Mouse (Mus musculus) liver, embryonic 11.5 days (tissue): Measurements from ENCODE around the gene Zfp385c. TPM values are rescaled to one million over a fixed set of nuclear protein-coding genes. Genes with fewer than 3 reads are reported as not detected.

Experiments
- ATAC-seq: fragments of 200-750 bp; cut with Nextera tagmentation; replicated peaks from 2 replicates; pipeline ENCODE4 v1.8.0; 2017; ENCODE audit warnings: moderate number of reproducible peaks, mild to moderate bottlenecking, moderate TSS enrichment, moderate library complexity; ENCODE audit not compliant: low FRiP score
- DNase-seq: peaks from one replicate; pipeline ENCODE4 v3.0.0-alpha.2; 2017; ENCODE audit warnings: low spot score
- H3K27ac ChIP-seq: fragments of 300-500 bp; sonication (generic); 2 replicates; pipeline ENCODE4 v1.5.1; 2014; ENCODE audit warnings: mild to moderate bottlenecking, low read depth, low read length, control low read depth
- H3K27me3 ChIP-seq: fragments of 300-500 bp; sonication (generic); replicated peaks from 2 replicates; pipeline ENCODE4 v1.6.1; 2014; ENCODE audit warnings: low read length, mixed read lengths; ENCODE audit not compliant: control insufficient read depth, insufficient read depth
- H3K36me3 ChIP-seq: fragments of 300-500 bp; sonication (generic); 2 replicates; pipeline ENCODE4 v1.6.1; 2014; ENCODE audit warnings: mild to moderate bottlenecking, low read length, moderate library complexity, mixed read lengths; ENCODE audit not compliant: control insufficient read depth, insufficient read depth
- H3K4me1 ChIP-seq: fragments of 300-500 bp; sonication (generic); replicated peaks from 2 replicates; pipeline ENCODE4 v1.6.1; 2014; ENCODE audit warnings: low read length, mixed read lengths; ENCODE audit not compliant: control insufficient read depth, insufficient read depth
- H3K4me2 ChIP-seq: fragments of 300-500 bp; sonication (generic); 2 replicates; pipeline ENCODE4 v1.6.1; 2014; ENCODE audit warnings: mild to moderate bottlenecking, control low read depth, moderate library complexity
- H3K4me3 ChIP-seq: fragments of 300-500 bp; sonication (generic); 2 replicates; pipeline ENCODE4 v1.5.1; 2014; ENCODE audit warnings: low read depth, low read length, control low read depth
- H3K9ac ChIP-seq: fragments of 300-500 bp; sonication (generic); 2 replicates; pipeline ENCODE4 v1.6.1; 2014; ENCODE audit warnings: low read depth, low read length, control low read depth
- H3K9me3 ChIP-seq: fragments of 300-500 bp; sonication (generic); 2 replicates; pipeline ENCODE4 v1.6.1; 2016; ENCODE audit warnings: low read length, inconsistent platforms, mixed read lengths; ENCODE audit not compliant: control insufficient read depth
- WGBS: fragments of 180-500 bp; shearing (Covaris S2); extraction: QIAGEN DNeasy Blood & Tissue Kit; methylation state at CpG from one replicate; pipeline ENCODE4 v1.1.7; 2014; 5-methylcytosine and 5-hydroxymethylcytosine counted together
- polyA plus RNA-seq: library from polyadenylated mRNA; unstranded; fragments of >200 nt; fragmentation: Nextera tagmentation; extraction: Ambion mirVana; gene quantifications from 2 replicates; pipeline ENCODE4 v1.2.1, GENCODE M21; 2014

Gene Zfp385c
- polyA plus RNA-seq, 1 experiment from 2014 or later = not detected

- H3K27me3 ChIP-seq = no peaks in the 10 kb centered on the region
- peak overlapping the region; percentile 95 for H3K4me2 ChIP-seq
- peaks cover 33% of the 10 kb centered on the region for H3K4me1 ChIP-seq
- peak overlapping the region; percentile 68; the same call in 1 of the 2 replicates for H3K9ac ChIP-seq
- peaks cover 35% of the 10 kb centered on the region for H3K36me3 ChIP-seq
- H3K9me3 ChIP-seq = no peaks in the 10 kb centered on the region
- DNase-seq = no peak
- WGBS = 59% methylated on average over 4 of the region's 4 CpGs
- no peak for ATAC-seq
- peak overlapping the region; percentile 88 for H3K27ac ChIP-seq
- H3K4me3 ChIP-seq = peak overlapping the region; percentile 48; the same call in 1 of the 2 replicates
These were observed 20.9 kb upstream of the Zfp385c start for GRCm38 (mm10) chr11:100713174-100713573.

DNA sequence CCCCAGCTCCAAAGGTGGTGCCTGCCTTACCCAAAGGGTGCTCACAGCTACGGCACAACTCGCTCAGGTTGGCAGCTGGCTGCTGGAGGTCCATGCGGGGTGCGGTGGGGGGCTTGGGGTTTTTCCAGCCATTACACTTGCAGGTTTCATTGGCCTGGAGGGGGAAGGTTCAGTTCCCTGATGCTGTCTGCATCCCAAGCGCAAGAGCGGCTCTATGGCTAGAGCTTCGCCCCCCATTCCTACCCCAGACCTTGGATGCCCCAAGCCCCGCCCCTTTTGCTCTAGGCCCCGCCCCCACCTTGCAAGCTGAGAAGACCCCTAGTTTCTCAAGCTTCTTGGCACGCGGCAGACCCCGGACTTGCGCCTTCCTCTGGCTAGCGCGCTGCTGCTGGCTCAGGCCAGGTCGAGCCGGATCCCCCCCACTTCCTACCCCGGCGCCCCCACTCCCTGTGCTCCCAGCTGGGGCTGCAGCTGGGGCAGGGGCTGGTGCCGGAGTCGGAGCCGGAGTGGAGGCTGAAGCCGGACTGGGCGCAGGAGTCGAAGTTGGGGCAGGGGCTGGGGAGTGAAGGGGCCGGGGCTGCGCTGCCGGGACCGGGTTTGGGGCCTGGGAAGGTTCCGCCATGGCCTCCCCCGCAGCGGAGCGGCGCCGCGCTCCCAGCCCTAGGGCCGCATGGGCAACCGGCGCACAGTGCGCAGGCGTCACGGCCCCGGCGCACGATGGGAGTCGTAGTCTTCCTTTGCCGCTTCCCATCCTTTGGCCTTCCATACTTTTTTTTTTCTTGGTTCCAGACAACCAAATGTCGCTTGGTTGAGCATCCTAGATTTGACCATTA lies 19.7 kb upstream of the Zfp385c start, which contains the start of gene Kat2a:
Gene Kat2a (minus strand): TSS at position 683 of the 833 bp plus-strand sequence.
- no peaks in the 10 kb centered on the region for H3K9me3 ChIP-seq
- peak within 1 kb of the TSS; percentile 88 for H3K27ac ChIP-seq
- peak within 1 kb of the TSS; percentile 77 for H3K4me3 ChIP-seq
- no peaks in the 10 kb centered on the region for H3K27me3 ChIP-seq
- peaks cover 39% of the 10 kb centered on the region for H3K36me3 ChIP-seq
- peak within 1 kb of the TSS; percentile 95 for H3K4me2 ChIP-seq
- H3K4me1 ChIP-seq = peaks cover 33% of the 10 kb centered on the region
- peak; percentile 76 for ATAC-seq
- peak within 1 kb of the TSS; percentile 98 for H3K9ac ChIP-seq
- WGBS = 2% methylated on average over 45 of the region's 48 CpGs
- peak; percentile 80 for DNase-seq

DNA sequence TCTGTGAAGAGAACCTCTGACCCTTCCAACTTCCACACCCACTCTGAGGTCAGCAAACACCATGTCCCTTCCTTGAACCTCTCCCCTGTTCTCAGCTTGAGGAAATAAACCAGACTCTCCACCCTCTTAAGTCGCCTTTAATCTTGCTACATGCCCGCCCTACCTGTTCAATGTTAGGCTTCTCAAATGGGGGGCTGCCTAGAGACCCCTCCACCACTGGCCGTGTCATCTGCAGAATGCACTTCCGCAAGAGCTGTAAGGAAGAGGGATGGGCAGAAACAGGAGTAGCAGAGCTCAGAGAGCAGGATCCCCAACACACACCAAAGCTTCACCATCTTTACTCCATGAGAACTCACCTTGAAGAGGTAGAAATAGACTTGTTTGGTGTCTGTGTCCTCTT lies 18.7 kb upstream of the Zfp385c start:
- Histone ChIP-seq H3K4me2 (peak overlapping the region; percentile 81), H3K9ac (peak overlapping the region; percentile 98), H3K4me1 (peaks cover 33% of the 10 kb centered on the region), H3K27ac (no peak overlapping the region), H3K9me3 (no peaks in the 10 kb centered on the region), H3K4me3 (no peak overlapping the region), H3K27me3 (no peaks in the 10 kb centered on the region), H3K36me3 (peaks cover 44% of the 10 kb centered on the region)
- ATAC-seq = no peak
- DNase-seq = no peak
- 85% methylated on average over 4 of the region's 4 CpGs for WGBS

DNA sequence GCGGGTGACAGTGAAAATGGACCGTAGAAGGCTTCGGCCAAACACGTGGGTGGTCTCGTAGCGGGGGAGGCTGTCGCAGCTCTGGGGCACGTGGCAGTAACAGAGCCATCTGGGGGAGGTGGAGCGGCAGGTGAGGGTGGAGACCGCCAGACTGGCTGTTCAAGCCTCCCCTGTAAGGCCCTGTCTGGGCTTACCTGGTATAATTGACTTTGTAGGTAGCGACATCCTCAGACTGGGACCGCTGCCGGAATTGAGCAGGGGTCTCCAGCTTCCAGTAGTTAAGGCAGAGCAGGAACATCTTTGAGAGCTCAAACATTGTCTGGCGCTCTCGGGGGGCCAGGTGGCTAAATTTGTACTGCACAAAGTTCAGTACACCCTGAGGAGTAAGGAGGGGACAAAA lies 18.3 kb upstream of the Zfp385c start:
- Histone ChIP-seq H3K4me3 (no peak overlapping the region), H3K9ac (no peak overlapping the region), H3K4me1 (peaks cover 33% of the 10 kb centered on the region), H3K27ac (no peak overlapping the region), H3K4me2 (no peak overlapping the region), H3K9me3 (no peaks in the 10 kb centered on the region), H3K36me3 (peaks cover 40% of the 10 kb centered on the region), H3K27me3 (no peaks in the 10 kb centered on the region)
- 93% methylated on average over 15 of the region's 15 CpGs for WGBS
- no peak for ATAC-seq
- no peak for DNase-seq

DNA sequence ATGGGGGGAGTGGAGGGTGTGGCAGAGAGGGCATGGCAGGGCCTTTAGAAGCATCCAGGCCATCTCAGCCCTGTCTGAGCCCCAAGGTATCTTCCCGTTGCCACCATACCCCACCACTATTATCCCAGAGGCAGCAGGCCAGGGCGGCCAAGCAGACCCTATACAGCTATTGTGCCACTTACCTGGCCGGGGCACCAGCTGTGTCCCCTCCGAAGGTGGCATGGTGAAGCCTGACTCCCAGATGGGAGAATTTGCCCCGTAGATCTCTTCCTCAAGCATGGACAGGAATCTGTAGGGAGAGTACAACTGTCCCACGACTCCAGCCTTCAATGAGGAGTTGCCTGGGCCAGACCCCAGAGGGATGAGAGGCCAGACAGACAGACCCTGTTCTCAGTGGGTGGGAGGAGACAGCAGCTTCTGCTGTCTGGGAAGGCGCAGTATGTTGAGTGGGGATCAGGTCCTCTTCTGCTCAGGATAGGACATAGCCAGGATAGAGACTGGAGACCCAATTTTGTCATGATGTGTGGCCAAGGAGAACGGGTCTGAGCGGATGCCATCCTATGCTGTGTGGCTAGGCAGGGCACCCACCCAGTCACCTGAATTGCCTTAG lies 17.1 kb upstream of the Zfp385c start:
- DNase-seq = no peak
- Histone ChIP-seq H3K4me1 (peaks cover 27% of the 10 kb centered on the region), H3K27ac (no peak overlapping the region), H3K27me3 (no peaks in the 10 kb centered on the region), H3K4me3 (no peak overlapping the region), H3K4me2 (no peak overlapping the region), H3K9ac (no peak overlapping the region), H3K36me3 (peaks cover 37% of the 10 kb centered on the region; the same call in 1 of the 2 replicates), H3K9me3 (no peaks in the 10 kb centered on the region)
- no peak for ATAC-seq
- WGBS = 92% methylated on average over 9 of the region's 9 CpGs

- H3K9ac ChIP-seq = no peak overlapping the region
- H3K4me2 ChIP-seq = no peak overlapping the region
- no peak for ATAC-seq
- DNase-seq = no peak
- 91% methylated on average over 23 of the region's 23 CpGs for WGBS
- peaks cover 12% of the 10 kb centered on the region for H3K4me1 ChIP-seq
- H3K4me3 ChIP-seq = no peak overlapping the region
- no peak overlapping the region for H3K27ac ChIP-seq
- no peaks in the 10 kb centered on the region for H3K9me3 ChIP-seq
- H3K27me3 ChIP-seq = no peaks in the 10 kb centered on the region
- peaks cover 33% of the 10 kb centered on the region; the same call in 1 of the 2 replicates for H3K36me3 ChIP-seq
These were observed 13.0 kb upstream of the Zfp385c start for GRCm38 (mm10) chr11:100705095-100705747.

GRCm38 (mm10) chr11:100703851-100704531 lies 11.7 kb upstream of the Zfp385c start, which contains the start of gene Dhx58:
Dhx58 (minus strand) TSS chr11:100704271.
- Histone ChIP-seq H3K9ac (peak within 1 kb of the TSS; percentile 36; the same call in 1 of the 2 replicates), H3K36me3 (peaks cover 28% of the 10 kb centered on the region; the same call in 1 of the 2 replicates), H3K4me3 (peak within 1 kb of the TSS; percentile 32), H3K9me3 (no peaks in the 10 kb centered on the region), H3K27ac (no peak within 1 kb of the TSS), H3K4me1 (peaks cover 12% of the 10 kb centered on the region), H3K4me2 (peak within 1 kb of the TSS; percentile 65), H3K27me3 (no peaks in the 10 kb centered on the region)
- 66% methylated on average over 7 of the region's 7 CpGs for WGBS
- DNase-seq = no peak
- ATAC-seq = no peak

- Histone ChIP-seq H3K36me3 (peaks cover 22% of the 10 kb centered on the region; the same call in 1 of the 2 replicates), H3K27me3 (no peaks in the 10 kb centered on the region), H3K27ac (no peak overlapping the region), H3K4me1 (peaks cover 12% of the 10 kb centered on the region), H3K4me3 (no peak overlapping the region), H3K9ac (no peak overlapping the region), H3K9me3 (no peaks in the 10 kb centered on the region), H3K4me2 (peak overlapping the region; percentile 65)
- no peak for ATAC-seq
- DNase-seq = no peak
- WGBS = 67% methylated on average over 11 of the region's 11 CpGs
These were observed 11.1 kb upstream of the Zfp385c start for GRCm38 (mm10) chr11:100703366-100703765.
